Mouse (Mus musculus): ENCODE results near the gene Nkd2. TPM values are rescaled to one million over a fixed set of nuclear protein-coding genes. Genes with fewer than 3 reads are reported as not detected.

Nkd2 gene
- 1.6 and 1.7 TPM in 2 replicates for polyA plus RNA-seq (2015; fragmentation: Nextera tagmentation; extraction: Ambion mirVana)

DNA sequence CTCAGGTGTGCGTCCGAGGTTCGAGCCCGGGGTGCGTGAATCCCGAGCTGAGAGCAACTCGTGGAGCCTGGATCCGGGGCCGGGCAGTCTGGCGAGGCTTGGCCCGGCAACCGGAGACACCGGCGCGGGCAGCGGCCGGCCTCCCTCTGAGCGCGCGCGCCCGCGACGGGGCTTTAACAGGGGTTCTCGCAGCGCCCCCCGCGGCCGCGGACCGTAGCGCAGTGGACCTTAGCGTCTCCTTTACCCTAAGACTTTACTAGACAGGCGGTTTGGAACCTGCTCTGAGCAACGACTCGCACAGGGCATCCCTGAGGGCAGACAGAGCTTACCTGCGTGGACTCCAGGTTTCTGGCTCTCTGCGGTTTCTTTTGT is at the start of gene Nkd2:
Gene Nkd2, minus strand, starts transcription at position 167 of the 372 bp plus-strand sequence.

Other genes starting within 250 kb of the Nkd2 start
- gene Clptm1l, start 243.6 kb downstream of the Nkd2 start, polyA plus RNA-seq (2015; fragmentation: Nextera tagmentation; extraction: Ambion mirVana), result 46.3 and 56.3 TPM in 2 replicates
- gene Tert, start 220.7 kb downstream of the Nkd2 start, polyA plus RNA-seq (2015; fragmentation: Nextera tagmentation; extraction: Ambion mirVana), result 0.13 and 0.23 TPM in 2 replicates
- 0.18 and 1.2 TPM in 2 replicates for gene Slc6a18, start 169.6 kb downstream of the Nkd2 start, polyA plus RNA-seq (2015; fragmentation: Nextera tagmentation; extraction: Ambion mirVana)
- gene Slc6a19, start 142.8 kb downstream of the Nkd2 start, polyA plus RNA-seq (2015; fragmentation: Nextera tagmentation; extraction: Ambion mirVana), result 0.06 and 0.19 TPM in 2 replicates
- 4.8 and 5.1 TPM in 2 replicates for gene Slc12a7, start 114.5 kb downstream of the Nkd2 start, polyA plus RNA-seq (2015; fragmentation: Nextera tagmentation; extraction: Ambion mirVana)
- gene Trip13, start 90.2 kb upstream of the Nkd2 start, polyA plus RNA-seq (2015; fragmentation: Nextera tagmentation; extraction: Ambion mirVana), result 6.0 and 7.8 TPM in 2 replicates
- 19.8 and 20.0 TPM in 2 replicates for gene Brd9, start 90.2 kb upstream of the Nkd2 start, polyA plus RNA-seq (2015; fragmentation: Nextera tagmentation; extraction: Ambion mirVana)
- gene Zdhhc11, start 116.2 kb upstream of the Nkd2 start, polyA plus RNA-seq (2015; fragmentation: Nextera tagmentation; extraction: Ambion mirVana), result not detected in 2 replicates
- gene Tppp, start 161.8 kb upstream of the Nkd2 start, polyA plus RNA-seq (2015; fragmentation: Nextera tagmentation; extraction: Ambion mirVana), result 5.8 and 6.2 TPM in 2 replicates
- gene Cep72, start 214.7 kb upstream of the Nkd2 start, polyA plus RNA-seq (2015; fragmentation: Nextera tagmentation; extraction: Ambion mirVana), result 3.0 TPM in 2 replicates